9 mouse cellular contexts compared by ENCODE assay signal in the genomic region with DNA sequence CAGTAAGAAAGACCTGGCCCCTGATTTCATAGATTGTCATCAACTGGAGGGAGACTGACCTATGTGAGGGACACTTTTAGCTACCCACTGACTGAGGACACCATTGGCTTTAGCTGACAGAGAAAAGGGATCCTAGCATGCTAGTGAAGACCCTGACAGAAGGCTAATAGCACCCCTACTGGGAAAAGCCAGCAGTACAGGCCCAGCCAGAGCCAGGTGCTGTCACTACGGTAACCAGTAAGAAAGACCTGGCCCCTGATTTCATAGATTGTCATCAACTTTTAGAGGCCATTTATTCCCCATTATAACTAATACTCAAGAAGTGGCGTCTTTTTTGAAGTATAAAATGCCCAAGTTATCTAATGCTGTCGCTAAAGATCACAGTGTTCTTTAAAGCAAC.
A peak's percentile ranks its signal among the peaks of the same experiment; 100 is the strongest.
DNase-seq lines count a peak whose midpoint lies in the region; ATAC-seq and TF ChIP-seq lines count a peak whose summit lies in the region.
"Had no signal": no experiment of that assay in that cellular context is flagged by ENCODE, and none has a peak within 500 bp of the region (broad histone marks: within the 10 kb centered on the region; RNA-seq: fewer than 3 reads in every experiment).

No protein-coding gene starts in this region.

- CTCF ChIA-PET in Patski (lab: Charles Lee), result no interaction called here

- WGBS in heart, postnatal 0 days, result 44% methylated on average over 3 of the region's 3 CpGs
- WGBS in heart, embryonic 12.5 days, result 47% methylated on average over 3 of the region's 3 CpGs
- 93% methylated on average over 3 of the region's 3 CpGs for WGBS in macrophage (ENCODE audit: missing documents)
- 64% methylated on average over 3 of the region's 3 CpGs for WGBS in neural tube, embryonic 15.5 days

- no peaks in the 10 kb centered on the region for H3K79me2 ChIP-seq in macrophage (ENCODE audit: inconsistent target)

- in situ Hi-C loops in Patski (cut with MboI; ENCODE audit: low pct_unique_long_range_greater_than_20kb), result no loop called here

- H3K4me3 ChIP-seq in heart, postnatal 0 days (ENCODE audit: low read depth, low read length), result no peak overlapping the region
- no peak overlapping the region for H3K4me3 ChIP-seq in heart, embryonic 12.5 days
- H3K4me3 ChIP-seq in macrophage (ENCODE audit: inconsistent target), result no peak overlapping the region
- no peak overlapping the region for H3K4me3 ChIP-seq in neural tube, embryonic 15.5 days (replicated peaks)
- H3K4me3 ChIP-seq: limb, embryonic 15.5 days had no signal

- peaks cover 3% of the 10 kb centered on the region; the same call in 1 of the 2 replicates for H3K9me3 ChIP-seq in heart, postnatal 0 days (replicated peaks; ENCODE audit: control insufficient read depth, low read length)
- no peaks in the 10 kb centered on the region; the same call in 1 of the 2 replicates for H3K9me3 ChIP-seq in heart, embryonic 12.5 days (replicated peaks)
- H3K9me3 ChIP-seq in neural tube, embryonic 15.5 days (replicated peaks), result no peaks in the 10 kb centered on the region; the same call in 1 of the 2 replicates
- H3K9me3 ChIP-seq: limb, embryonic 15.5 days had no signal

- TF ChIP-seq EP300 in heart, postnatal 0 days (IDR thresholded peaks at IDR 0.05; ENCODE audit: low read depth), result no peak

- TF ChIP-seq CTCF in heart, postnatal 0 days (IDR thresholded peaks at IDR 0.05; ENCODE audit: low read depth), result peak; percentile 66
- TF ChIP-seq CTCF in Patski (IDR thresholded peaks at IDR 0.05), result peak; percentile 38

- H3K9ac ChIP-seq in heart, postnatal 0 days (replicated peaks; ENCODE audit: low read depth, low read length), result no peak overlapping the region
- H3K9ac ChIP-seq in heart, embryonic 12.5 days, result no peak overlapping the region
- no peak overlapping the region for H3K9ac ChIP-seq in neural tube, embryonic 15.5 days (replicated peaks)
- H3K9ac ChIP-seq: limb, embryonic 15.5 days had no signal

- POLR2A ChIA-PET in Patski (lab: Charles Lee), result no interaction called here

- ATAC-seq in heart, postnatal 0 days (ENCODE audit: insufficient read depth, low read depth), result peak; percentile 49; the same call in 1 of the 2 replicates
- ATAC-seq in heart, embryonic 12.5 days (ENCODE audit: insufficient number of reproducible peaks, low FRiP score), result no peak
- no peak for ATAC-seq in Patski
- no peak for ATAC-seq in neural tube, embryonic 15.5 days (ENCODE audit: low FRiP score)

- no peaks in the 10 kb centered on the region for H3K4me1 ChIP-seq in heart, postnatal 0 days (ENCODE audit: control insufficient read depth, insufficient read depth)
- H3K4me1 ChIP-seq in heart, embryonic 12.5 days (replicated peaks), result no peaks in the 10 kb centered on the region
- no peaks in the 10 kb centered on the region for H3K4me1 ChIP-seq in neural tube, embryonic 15.5 days
- H3K4me1 ChIP-seq: limb, embryonic 15.5 days had no signal

- no peaks in the 10 kb centered on the region for H3K36me3 ChIP-seq in heart, postnatal 0 days (replicated peaks; ENCODE audit: control insufficient read depth, insufficient read depth, low read length)
- H3K36me3 ChIP-seq in heart, embryonic 12.5 days, result no peaks in the 10 kb centered on the region
- no peaks in the 10 kb centered on the region for H3K36me3 ChIP-seq in macrophage (ENCODE audit: inconsistent target)
- no peaks in the 10 kb centered on the region for H3K36me3 ChIP-seq in neural tube, embryonic 15.5 days
- H3K36me3 ChIP-seq: limb, embryonic 15.5 days had no signal

- no peak overlapping the region for H3K4me2 ChIP-seq in heart, postnatal 0 days (ENCODE audit: low read depth, low read length)
- no peak overlapping the region for H3K4me2 ChIP-seq in heart, embryonic 12.5 days
- no peak overlapping the region for H3K4me2 ChIP-seq in neural tube, embryonic 15.5 days
- H3K4me2 ChIP-seq: limb, embryonic 15.5 days had no signal

- no peak overlapping the region for H3K27ac ChIP-seq in heart, postnatal 0 days (ENCODE audit: low read depth)
- no peak overlapping the region for H3K27ac ChIP-seq in heart, embryonic 12.5 days (ENCODE audit: poor library complexity, severe bottlenecking)
- 0 out of 2 replicates have a peak overlapping the region, but pooled peaks have one; percentile 22 for H3K27ac ChIP-seq in macrophage
- H3K27ac ChIP-seq in neural tube, embryonic 15.5 days (replicated peaks), result no peak overlapping the region
- H3K27ac ChIP-seq: limb, embryonic 15.5 days had no signal

- no peak for DNase-seq in heart, postnatal 0 days (ENCODE audit: low spot score)
- DNase-seq in 3T3-L1 (ENCODE audit: low read depth, low spot score) (peak; percentile 29), Patski (ENCODE audit: low read depth, low spot score) (no peak)
- DNase-seq in adrenal gland, adult 8-10 months, result no peak
- DNase-seq in urinary bladder, postnatal 4 days (ENCODE audit: low spot score in 2 of 2), result no peak

- H3K27me3 ChIP-seq in heart, postnatal 0 days (ENCODE audit: control insufficient read depth, insufficient read depth, low read length), result no peaks in the 10 kb centered on the region
- H3K27me3 ChIP-seq in heart, embryonic 12.5 days (replicated peaks), result no peaks in the 10 kb centered on the region
- no peaks in the 10 kb centered on the region for H3K27me3 ChIP-seq in Patski
- no peaks in the 10 kb centered on the region for H3K27me3 ChIP-seq in neural tube, embryonic 15.5 days (replicated peaks)
- H3K27me3 ChIP-seq: limb, embryonic 15.5 days had no signal
